Mouse (Mus musculus) brown adipose tissue, adult 24 weeks (tissue): ENCODE results near the gene Ccdc69. TPM values are rescaled to one million over a fixed set of nuclear protein-coding genes. Genes with fewer than 3 reads are reported as not detected.
A peak's percentile ranks its signal among the peaks of the same experiment; 100 is the strongest.

ENCODE experiments used
- H3K27ac ChIP-seq: fragments of 200-500 bp; replicated peaks from 2 replicates; pipeline ENCODE4 v1.5.1; 2012; ENCODE audit warnings: low read depth, mild to moderate bottlenecking, low read length
- H3K4me1 ChIP-seq: fragments of 200-500 bp; 2 replicates; pipeline ENCODE4 v1.6.1; 2012; ENCODE audit warnings: low read length, mixed read lengths; ENCODE audit not compliant: control insufficient read depth, insufficient read depth, insufficient read length
- H3K4me3 ChIP-seq: fragments of 200-500 bp; 2 replicates; pipeline ENCODE4 v1.5.1; 2012; ENCODE audit warnings: low read depth, mild to moderate bottlenecking, low read length, moderate library complexity; ENCODE audit not compliant: insufficient read depth
- polyA plus RNA-seq: library from polyadenylated mRNA; stranded (reverse); fragments of >200 nt; gene quantifications from 2 replicates; pipeline ENCODE4 v1.2.4, GENCODE M21; 2012; ENCODE audit not compliant: missing spikeins, insufficient read depth, insufficient read length

Gene Ccdc69
- polyA plus RNA-seq, 1 experiment: 46.3 TPM

DNA sequence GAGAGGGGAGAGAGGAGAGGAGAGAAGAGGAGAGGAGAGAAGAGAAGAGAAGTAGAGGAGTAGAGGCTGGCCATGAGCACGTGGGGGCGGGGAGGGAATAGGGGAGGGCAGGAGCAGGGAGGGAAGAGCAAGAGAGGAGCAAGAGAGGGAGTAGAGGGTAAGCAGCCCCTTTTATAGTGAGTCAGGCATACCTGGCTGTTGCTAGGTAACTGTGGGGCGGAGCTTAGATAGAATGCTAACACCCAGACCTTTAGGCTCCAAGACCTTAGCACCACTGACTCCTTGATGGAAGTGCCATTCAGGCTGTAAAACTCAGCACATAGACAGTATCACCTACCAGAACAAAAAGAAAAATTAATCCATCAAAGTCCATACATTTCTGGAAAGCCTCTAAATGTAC is 41.3 kb downstream of the Ccdc69 start:
- Histone ChIP-seq H3K4me3 (no peak overlapping the region), H3K27ac (no peak overlapping the region), H3K4me1 (peaks cover under 1% of the 10 kb centered on the region; the same call in 1 of the 2 replicates)

DNA sequence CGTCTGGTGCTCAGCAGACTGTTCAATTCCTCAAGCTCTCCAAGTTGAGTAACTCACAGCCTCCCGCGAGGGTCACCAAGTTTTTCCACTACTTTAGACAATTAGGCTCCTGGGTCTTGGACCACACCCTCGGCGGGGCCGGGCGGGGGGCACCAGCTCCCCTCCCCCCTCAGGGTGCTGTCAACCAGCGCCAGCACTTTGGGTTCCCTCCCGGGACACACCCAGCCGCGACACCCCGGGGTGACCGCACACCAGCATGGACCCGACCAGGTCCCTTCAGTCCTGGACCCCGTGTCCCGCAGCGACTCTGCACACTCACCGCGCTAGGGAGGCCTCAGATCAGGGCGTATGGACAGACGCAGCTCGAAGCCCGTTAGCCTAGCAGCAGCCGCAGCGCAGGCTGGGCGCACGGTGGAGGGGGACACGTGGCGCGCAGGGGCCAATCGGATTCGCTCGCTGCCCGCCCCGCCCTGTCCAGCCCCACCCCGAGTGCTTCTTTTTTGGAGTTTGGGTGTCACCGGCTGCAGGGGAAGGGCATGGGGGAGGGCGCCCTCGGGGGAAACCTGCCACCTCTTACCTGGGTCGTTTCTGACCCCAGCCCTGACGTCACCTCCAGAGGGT is 44.8 kb downstream of the Ccdc69 start, which contains the start of gene Anxa6:
TSS of gene Anxa6 (minus strand) at position 406 of the 621 bp plus-strand sequence.
- Histone ChIP-seq H3K4me3 (peak within 1 kb of the TSS; percentile 96), H3K27ac (peak within 1 kb of the TSS; percentile 76), H3K4me1 (peaks cover 21% of the 10 kb centered on the region)

DNA sequence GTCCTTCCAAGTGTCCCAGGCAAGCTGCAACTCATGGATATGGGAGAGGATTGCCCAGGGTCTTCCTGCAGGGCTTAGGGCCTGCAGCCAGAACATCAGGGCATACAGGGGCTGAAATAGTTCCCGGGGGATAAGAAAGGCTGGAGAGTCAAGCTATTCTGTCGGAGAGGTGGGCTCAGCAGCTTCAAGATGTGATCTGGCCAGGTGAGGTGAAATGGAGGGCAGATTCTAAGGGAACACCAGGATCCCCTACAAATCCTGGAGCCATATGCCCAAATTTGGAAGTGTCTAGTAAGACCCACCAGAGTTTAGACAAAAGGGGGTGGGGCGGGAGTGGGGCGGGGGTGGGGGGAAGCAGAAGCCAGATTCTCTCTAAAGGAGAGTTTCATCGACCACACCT is 45.6 kb downstream of the Ccdc69 start:
- Histone ChIP-seq H3K4me1 (peaks cover 25% of the 10 kb centered on the region), H3K27ac (peak overlapping the region; percentile 76), H3K4me3 (peak overlapping the region; percentile 96)

DNA sequence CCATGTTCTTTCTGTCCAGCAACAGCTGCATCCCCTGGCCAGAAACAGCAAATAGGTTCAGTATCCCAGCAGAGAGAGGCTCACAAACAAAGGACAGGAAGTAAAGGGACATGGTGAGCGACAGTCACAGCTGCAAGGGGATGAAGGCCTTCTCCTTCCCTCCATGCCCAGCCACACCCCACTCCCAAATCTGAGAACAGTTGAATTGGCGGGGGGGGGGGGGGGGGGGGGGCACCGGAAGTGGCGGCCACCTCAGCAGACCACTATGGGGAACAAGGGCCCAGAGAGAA is 46.0 kb downstream of the Ccdc69 start:
- Histone ChIP-seq H3K4me1 (peaks cover 25% of the 10 kb centered on the region), H3K4me3 (peak overlapping the region; percentile 96), H3K27ac (0 out of 2 replicates have a peak overlapping the region, but pooled peaks have one; percentile 19)

DNA sequence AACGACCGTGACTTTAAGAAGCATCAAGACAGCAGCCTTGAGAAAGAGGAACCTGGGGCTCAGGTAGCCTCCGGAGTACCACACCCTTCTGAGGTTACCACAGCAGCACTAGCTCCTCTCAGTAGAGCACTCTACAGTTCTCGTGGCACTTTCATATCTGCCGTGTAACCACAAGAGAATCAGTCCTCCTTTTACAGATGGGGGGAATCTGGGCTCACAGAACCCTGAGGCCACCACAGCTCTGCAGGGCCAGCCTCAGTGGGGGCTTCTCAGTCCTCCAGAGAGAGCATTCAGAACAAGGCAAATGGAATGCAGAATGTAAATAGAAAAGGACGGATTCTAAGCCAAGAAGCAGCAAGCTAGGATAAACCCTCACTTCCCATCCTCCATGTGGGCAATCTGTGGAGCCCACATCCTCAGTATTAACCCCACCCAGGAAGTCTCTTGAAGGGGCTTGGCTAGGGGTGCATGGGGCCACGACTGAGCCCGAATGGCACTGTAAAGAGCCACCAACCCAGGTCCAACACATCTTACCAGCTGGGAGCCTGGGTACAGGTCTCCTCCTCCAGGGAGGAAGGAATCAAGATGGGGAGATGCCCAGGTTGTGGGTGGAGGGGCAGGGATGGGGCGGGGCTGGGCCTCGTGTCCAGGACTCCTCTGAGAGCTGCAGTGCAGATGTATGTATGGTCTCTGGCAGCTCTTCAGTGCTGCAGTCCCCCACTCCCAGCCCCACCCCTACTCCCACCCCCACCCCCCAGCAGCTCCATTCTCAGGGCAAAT is 46.5 kb downstream of the Ccdc69 start:
- H3K4me1 ChIP-seq: peaks cover 28% of the 10 kb centered on the region
- H3K4me3 ChIP-seq: peak overlapping the region; percentile 96

DNA sequence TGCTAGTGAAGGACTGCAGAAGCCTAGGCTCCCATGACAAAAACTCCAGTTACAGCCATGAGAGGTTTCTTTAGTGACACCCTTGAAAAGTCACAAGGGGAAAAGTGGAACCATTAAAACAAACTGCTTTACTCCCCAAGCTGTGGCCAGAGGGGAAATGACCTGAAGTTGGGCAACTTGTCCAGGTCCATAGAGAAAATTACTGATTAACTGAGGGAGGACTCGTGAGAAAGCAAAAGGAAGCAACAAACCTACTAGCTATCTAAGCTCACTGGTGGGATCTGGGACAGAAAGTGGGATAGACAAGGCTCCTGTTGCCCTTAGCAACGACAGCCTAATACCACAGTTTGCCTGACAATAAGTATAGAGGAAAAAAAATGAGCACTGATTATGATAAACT is 49.4 kb downstream of the Ccdc69 start:
- Histone ChIP-seq H3K4me1 (peaks cover 40% of the 10 kb centered on the region), H3K4me3 (no peak overlapping the region), H3K27ac (0 out of 2 replicates have a peak overlapping the region, but pooled peaks have one; percentile 8)

More for the DNA sequence above, 46.5 kb downstream of the Ccdc69 start:
- no peak overlapping the region; the same call in 1 of the 2 replicates for H3K27ac ChIP-seq

DNA sequence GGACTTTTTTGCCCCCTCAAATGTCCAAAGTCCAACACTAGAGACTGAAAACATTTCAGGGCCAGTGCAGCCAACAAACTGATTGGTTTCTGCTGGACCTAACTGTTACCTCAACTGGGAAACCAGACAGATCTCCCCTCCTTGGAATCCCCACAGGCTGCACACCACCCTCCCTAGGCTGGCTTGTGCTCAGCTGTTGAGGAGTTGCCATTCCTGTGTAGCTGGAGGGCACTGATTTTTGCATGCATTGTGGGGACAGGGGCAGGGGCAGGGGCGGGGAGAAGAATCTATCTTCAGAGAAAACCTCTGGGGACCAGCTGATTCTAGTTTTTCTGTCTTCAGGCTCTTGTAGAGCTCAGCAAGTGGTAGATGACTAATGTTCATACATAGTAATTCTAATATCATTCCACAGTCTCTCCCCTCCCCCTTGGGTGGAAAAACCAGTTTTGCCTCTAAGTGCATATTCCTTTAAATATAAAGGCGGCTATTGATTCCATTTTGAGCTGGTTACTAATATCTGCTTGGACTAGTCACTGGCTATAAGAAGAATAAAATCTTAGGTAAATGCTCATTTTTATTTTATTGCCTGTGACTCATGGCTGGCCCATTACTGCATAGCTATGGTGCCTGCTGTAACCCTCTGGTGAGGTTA is 50.6 kb downstream of the Ccdc69 start:
- H3K4me1 ChIP-seq: peaks cover 51% of the 10 kb centered on the region
- H3K4me3 ChIP-seq: no peak overlapping the region
- H3K27ac ChIP-seq: peak overlapping the region; percentile 23; the same call in 1 of the 2 replicates

DNA sequence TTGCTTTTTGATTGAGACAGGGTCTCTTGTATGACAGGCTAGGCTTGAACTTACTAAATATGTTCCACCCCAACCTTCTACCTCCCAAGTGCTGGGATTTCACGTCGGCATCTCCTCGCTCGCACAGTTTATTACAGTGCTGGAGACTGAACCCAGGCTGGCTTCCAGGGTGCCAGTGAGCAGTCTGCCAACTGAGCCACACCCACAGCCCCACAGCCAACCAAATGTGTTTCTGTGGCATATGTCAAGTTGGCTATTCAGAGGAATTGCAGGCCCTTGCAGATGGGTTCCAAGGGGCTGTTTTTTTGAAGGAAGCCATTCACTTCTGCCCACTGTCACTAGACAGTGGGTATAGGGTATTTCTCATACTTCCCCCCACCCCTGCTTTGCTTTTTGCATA is 52.0 kb downstream of the Ccdc69 start:
- H3K27ac ChIP-seq: peak overlapping the region; percentile 42
- peaks cover 54% of the 10 kb centered on the region for H3K4me1 ChIP-seq
- no peak overlapping the region for H3K4me3 ChIP-seq

DNA sequence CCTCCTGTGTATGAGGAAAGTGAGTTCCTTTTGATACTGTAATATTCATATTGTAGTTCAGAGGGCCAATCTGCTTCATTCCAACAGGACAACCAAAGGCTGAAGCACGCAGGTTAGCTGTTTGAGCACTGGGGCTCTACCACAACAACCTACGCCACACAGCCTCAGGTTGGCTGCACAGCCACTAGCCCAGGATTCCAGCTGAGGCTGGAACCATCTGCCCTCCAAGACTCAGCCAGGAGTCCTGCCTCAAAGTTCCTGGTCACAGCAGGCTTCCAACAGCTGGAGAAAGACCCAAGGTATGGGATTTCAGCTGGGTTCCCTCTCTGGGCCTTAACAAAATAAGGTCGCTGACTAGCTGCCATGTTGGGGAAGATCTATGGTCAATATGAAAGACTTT is 54.3 kb downstream of the Ccdc69 start:
- Histone ChIP-seq H3K4me1 (peaks cover 62% of the 10 kb centered on the region), H3K4me3 (no peak overlapping the region), H3K27ac (peak overlapping the region; percentile 81)

DNA sequence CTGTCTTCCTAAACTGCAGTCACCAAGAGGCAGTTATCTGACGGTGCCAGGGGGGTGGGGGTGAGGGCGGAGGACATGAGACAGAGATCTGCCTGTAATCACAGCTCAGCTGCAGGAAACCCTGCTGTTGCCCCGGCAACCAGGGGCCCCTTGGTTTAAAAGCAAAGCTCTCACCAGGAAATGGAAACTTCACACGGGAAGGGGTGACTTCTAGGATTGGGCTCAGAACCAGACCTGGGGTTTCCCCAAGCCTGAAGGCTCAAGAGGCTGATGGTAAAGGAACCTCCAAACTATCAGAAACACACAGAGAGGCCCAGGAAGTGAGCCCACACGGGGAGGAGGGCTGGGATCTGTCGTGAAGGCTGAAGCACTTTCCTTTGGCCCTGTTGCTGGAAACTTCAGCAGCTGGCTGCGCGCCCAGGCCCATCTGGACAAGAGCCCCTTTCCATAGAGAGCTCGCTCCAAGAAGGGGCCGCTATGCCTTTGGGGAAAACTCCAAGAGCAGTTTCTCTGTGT is 54.8 kb downstream of the Ccdc69 start:
- Histone ChIP-seq H3K4me1 (peaks cover 58% of the 10 kb centered on the region), H3K4me3 (no peak overlapping the region)

DNA sequence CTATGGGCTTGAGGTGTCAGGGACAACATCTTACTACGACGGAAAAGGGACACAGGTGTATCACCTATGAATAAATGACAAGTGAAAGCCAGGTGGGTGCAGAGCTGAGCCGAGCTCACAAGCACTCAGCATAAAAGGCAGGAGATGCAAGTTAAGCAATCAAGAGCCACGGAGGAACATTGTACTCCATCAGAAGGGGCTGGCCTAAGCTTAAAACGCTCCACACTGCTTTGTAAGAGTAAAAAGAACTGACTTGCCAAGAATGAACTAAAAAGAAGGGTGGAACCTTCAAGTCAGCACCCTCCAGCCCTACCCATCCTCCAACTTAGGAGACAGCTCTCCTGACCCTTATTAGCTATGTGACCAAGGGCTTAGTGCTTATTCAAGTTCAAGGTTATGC is 55.4 kb downstream of the Ccdc69 start:
- Histone ChIP-seq H3K4me1 (peaks cover 54% of the 10 kb centered on the region), H3K4me3 (no peak overlapping the region), H3K27ac (peak overlapping the region; percentile 81)

More for the DNA sequence above, 54.8 kb downstream of the Ccdc69 start:
- peak overlapping the region; percentile 81 for H3K27ac ChIP-seq

DNA sequence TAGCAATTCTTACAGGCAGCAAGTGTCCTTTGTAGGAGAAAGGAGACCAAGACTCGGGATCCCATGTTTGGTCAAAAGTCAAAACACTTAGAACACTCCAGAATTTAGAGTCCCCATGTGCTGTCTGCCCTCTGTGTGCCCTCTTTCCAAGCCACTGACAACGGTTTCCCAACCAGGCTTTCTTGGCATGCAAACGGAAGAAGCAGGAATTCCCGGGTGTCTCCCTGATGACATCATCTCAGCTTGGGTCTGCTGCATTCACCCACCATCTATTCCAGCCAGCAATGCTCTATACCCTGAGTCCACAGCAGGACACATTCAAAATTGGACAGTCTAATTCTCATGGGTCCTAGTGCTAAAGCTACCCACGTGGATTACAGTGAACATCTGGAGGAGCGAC is 56.1 kb downstream of the Ccdc69 start:
- no peak overlapping the region for H3K4me3 ChIP-seq
- H3K4me1 ChIP-seq: peaks cover 54% of the 10 kb centered on the region
- peak overlapping the region; percentile 94 for H3K27ac ChIP-seq

DNA sequence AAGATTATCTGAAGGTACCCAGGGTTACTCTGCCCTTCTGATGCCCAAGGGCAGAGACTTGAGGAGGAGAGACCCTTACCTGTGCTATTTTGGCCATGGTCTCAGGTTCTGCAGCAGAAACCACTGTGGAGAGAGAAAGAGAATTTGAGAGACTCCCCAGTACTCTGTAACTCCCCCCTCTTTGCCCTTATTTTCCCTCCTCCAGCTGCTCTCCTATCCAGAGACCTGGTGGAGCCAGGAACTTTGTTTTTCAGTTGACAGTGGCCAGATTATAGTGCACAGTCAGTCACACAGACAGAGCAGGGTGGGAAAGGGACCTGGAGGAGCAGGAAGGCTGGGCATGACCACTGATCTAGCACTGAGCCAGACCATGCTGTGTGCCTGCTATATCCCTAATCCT is 56.5 kb downstream of the Ccdc69 start:
- peak overlapping the region; percentile 94 for H3K27ac ChIP-seq
- no peak overlapping the region for H3K4me3 ChIP-seq
- H3K4me1 ChIP-seq: peaks cover 51% of the 10 kb centered on the region

DNA sequence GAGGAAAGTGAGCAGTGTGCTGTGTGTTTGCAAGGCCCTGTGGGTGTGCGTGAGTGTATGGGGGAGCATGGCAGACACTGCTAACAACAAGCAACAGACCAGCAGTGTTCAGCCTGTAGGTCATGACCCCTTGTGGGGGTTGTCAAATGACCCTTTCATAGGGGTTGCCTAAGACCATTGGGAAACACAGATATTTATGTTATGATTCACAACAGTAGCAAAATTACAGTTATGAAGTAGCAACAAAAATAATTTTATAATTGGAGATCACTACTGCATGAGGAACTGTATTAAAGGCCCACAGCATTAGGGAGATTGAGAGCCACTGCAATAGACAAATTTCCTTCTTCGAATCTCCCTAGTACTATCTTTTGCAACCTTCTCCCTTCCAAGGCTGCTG is 58.2 kb downstream of the Ccdc69 start:
- no peak overlapping the region for H3K4me3 ChIP-seq
- peak overlapping the region; percentile 94 for H3K27ac ChIP-seq
- H3K4me1 ChIP-seq: peaks cover 58% of the 10 kb centered on the region

DNA sequence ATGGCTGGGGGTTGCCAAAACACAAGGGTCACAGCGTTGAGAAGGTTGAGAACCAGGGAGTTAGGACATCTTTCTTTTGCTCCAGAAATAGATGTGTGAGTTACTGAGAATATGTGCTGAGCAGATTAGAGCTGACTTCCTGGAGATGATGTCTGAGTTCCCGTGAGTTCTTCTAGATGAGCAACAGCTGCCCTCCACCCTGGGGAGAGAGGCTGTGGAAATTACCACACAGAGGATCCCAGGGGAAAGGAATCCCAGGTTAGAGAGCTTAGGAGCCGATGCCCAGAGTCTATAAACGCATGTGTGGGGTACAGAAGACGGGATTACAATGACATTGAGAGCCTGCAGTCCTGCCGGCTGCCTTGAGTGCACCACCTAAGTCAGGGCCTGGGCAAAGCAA is 59.9 kb downstream of the Ccdc69 start:
- Histone ChIP-seq H3K4me3 (no peak overlapping the region), H3K27ac (peak overlapping the region; percentile 28; the same call in 1 of the 2 replicates), H3K4me1 (peaks cover 50% of the 10 kb centered on the region)
